Comparison of ENCODE assay signal across 8 mouse cellular contexts in the genomic region with DNA sequence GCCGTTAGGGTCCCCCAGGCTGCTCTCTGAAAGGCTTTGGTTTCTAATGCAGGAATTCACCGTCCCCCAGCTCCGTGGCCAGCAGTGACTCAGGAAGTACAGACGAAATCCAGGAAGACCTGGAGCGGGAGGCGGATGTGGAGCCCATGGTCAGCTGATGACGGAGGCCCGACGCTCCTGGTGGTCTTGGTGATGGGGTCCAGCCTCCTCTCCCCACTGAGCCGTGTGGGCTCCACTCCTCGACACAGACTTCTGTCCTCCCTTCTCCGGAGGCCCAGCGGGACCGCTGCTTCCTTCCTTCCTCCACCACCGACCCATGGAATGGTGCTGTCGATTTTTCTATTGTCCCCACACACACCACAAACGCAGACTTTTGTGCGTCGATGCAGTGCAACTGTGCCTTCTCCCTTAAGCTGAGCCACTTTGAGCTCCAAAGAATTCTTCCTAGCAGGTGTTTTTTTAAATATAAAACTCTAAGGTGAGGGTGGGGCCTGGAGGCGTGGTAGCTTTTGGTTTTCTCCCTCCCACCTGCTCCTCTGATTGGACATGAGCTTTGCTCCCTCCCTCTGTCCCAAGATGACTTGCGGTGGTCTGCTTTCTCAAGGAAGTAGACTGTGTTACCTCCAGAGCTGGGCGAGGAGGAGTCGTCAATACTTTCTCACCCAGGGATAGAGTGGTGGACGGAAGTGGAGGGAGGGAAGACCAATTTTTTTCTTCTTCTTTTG. TPM values are rescaled to one million over a fixed set of nuclear protein-coding genes. Genes with fewer than 3 reads are reported as not detected.
DNase-seq lines count a peak whose midpoint lies in the region; ATAC-seq and TF ChIP-seq lines count a peak whose summit lies in the region.

No protein-coding gene starts in this region.

- WGBS in limb, embryonic 10.5 days = 6% methylated on average over 24 of the region's 24 CpGs
- 6% methylated on average over 24 of the region's 24 CpGs for WGBS in midbrain, embryonic 10.5 days
- 17% methylated on average over 22 of the region's 24 CpGs for WGBS in stomach, postnatal 0 days

- in situ Hi-C loops in ES-E14 (cut with MboI; ENCODE audit: low sequenced_read_pairs in 2 of 2, unreplicated experiment in 2 of 2) = no loop called here

- H3K4me2 ChIP-seq in stomach, postnatal 0 days (replicated peaks; ENCODE audit: low read depth) = peak overlapping the region; percentile 55

- no peak for TF ChIP-seq EP300 in stomach, postnatal 0 days (optimal IDR thresholded peaks at IDR 0.05)

- no peak for DNase-seq in ES-E14 (ENCODE audit: low read depth, low spot score)
- DNase-seq in embryo, embryonic 11 days = peak; percentile 76
- DNase-seq in heart, postnatal 10 days = peak; percentile 50 to 61
- DNase-seq in limb, embryonic 10.5 days (ENCODE audit: low spot score) = no peak
- peak; percentile 48 for DNase-seq in midbrain, embryonic 10.5 days (ENCODE audit: low spot score)
- peak; percentile 83 for DNase-seq in stomach, postnatal 0 days (ENCODE audit: low spot score)
- no peak for DNase-seq in gastrocnemius, postnatal 25 days

- no peaks in the 10 kb centered on the region for H3K27me3 ChIP-seq in limb, embryonic 10.5 days (ENCODE audit: low read depth, poor library complexity, severe bottlenecking)
- H3K27me3 ChIP-seq in midbrain, embryonic 10.5 days (ENCODE audit: low read depth, poor library complexity, severe bottlenecking) = no peaks in the 10 kb centered on the region
- no peaks in the 10 kb centered on the region for H3K27me3 ChIP-seq in stomach, postnatal 0 days (ENCODE audit: control insufficient read depth, insufficient read depth, low read length)

- peaks cover 0 to 21% of the 10 kb centered on the region in 2 experiments; a peak in 2 of 4 replicates for H3K4me1 ChIP-seq in ES-E14 (ENCODE audit: control insufficient read depth in 2 of 2, insufficient read depth in 2 of 2, low read length in 2 of 2, poor library complexity in 1 of 2)
- H3K4me1 ChIP-seq in limb, embryonic 10.5 days = peaks cover 13% of the 10 kb centered on the region
- H3K4me1 ChIP-seq in midbrain, embryonic 10.5 days = peaks cover 28% of the 10 kb centered on the region
- H3K4me1 ChIP-seq in stomach, postnatal 0 days (replicated peaks; ENCODE audit: control insufficient read depth, insufficient read depth) = no peaks in the 10 kb centered on the region

- H3K27ac ChIP-seq in ES-E14 (ENCODE audit: insufficient read depth, low read depth, low read length, poor library complexity, severe bottlenecking) = peak overlapping the region; percentile 60; the same call in 1 of the 2 replicates
- peak overlapping the region; percentile 76 for H3K27ac ChIP-seq in limb, embryonic 10.5 days
- H3K27ac ChIP-seq in midbrain, embryonic 10.5 days (replicated peaks) = peak overlapping the region; percentile 88
- peak overlapping the region; percentile 84 for H3K27ac ChIP-seq in stomach, postnatal 0 days (replicated peaks)

- intact Hi-C loops in heart, postnatal 10 days (cut with DNase I) = no loop called here

- peak overlapping the region; percentile 81 to 86 for H3K4me3 ChIP-seq in ES-E14 (ENCODE audit: insufficient read depth in 1 of 2, low read depth in 1 of 2, low read length in 2 of 2, poor library complexity in 1 of 2, severe bottlenecking in 1 of 2)
- peak overlapping the region; percentile 52 for H3K4me3 ChIP-seq in limb, embryonic 10.5 days
- peak overlapping the region; percentile 67 for H3K4me3 ChIP-seq in midbrain, embryonic 10.5 days
- peak overlapping the region; percentile 43 for H3K4me3 ChIP-seq in stomach, postnatal 0 days (ENCODE audit: low read depth, low read length)

- H3K9me3 ChIP-seq in ES-E14 (ENCODE audit: control insufficient read depth, insufficient read depth, low read depth, low read length) = no peaks in the 10 kb centered on the region
- H3K9me3 ChIP-seq in limb, embryonic 10.5 days (replicated peaks) = peaks cover 5% of the 10 kb centered on the region; the same call in 1 of the 2 replicates
- H3K9me3 ChIP-seq in midbrain, embryonic 10.5 days (replicated peaks) = peaks cover 17% of the 10 kb centered on the region
- no peaks in the 10 kb centered on the region for H3K9me3 ChIP-seq in stomach, postnatal 0 days (ENCODE audit: control insufficient read depth, low read length)

- no peak for TF ChIP-seq CTCF in stomach, postnatal 0 days (IDR thresholded peaks at IDR 0.05; ENCODE audit: low read depth)

- peak overlapping the region; percentile 81 for H3K9ac ChIP-seq in ES-E14 (ENCODE audit: insufficient read depth, low read depth, low read length, poor library complexity, severe bottlenecking)
- peak overlapping the region; percentile 52 for H3K9ac ChIP-seq in stomach, postnatal 0 days (ENCODE audit: low read length)

- ATAC-seq in stomach, postnatal 0 days (ENCODE audit: low FRiP score, low TSS enrichment) = peak; percentile 89
- ATAC-seq in frontal cortex, adult (ENCODE audit: low TSS enrichment) = no peak

- peaks cover 3% of the 10 kb centered on the region for H3K36me3 ChIP-seq in ES-E14 (ENCODE audit: control insufficient read depth, insufficient read depth, low read length, poor library complexity, severe bottlenecking)
- peaks cover 68% of the 10 kb centered on the region for H3K36me3 ChIP-seq in limb, embryonic 10.5 days
- peaks cover 38% of the 10 kb centered on the region for H3K36me3 ChIP-seq in midbrain, embryonic 10.5 days
- H3K36me3 ChIP-seq in stomach, postnatal 0 days (ENCODE audit: control insufficient read depth, insufficient read depth, low read length) = peaks cover 12% of the 10 kb centered on the region

TF ChIP-seq in ES-E14, 5 proteins besides CTCF, POLR2A, EP300 and RAD21:
- TF ChIP-seq CHD2 (IDR thresholded peaks at IDR 0.05; ENCODE audit: low read depth, low read length) (no peak), ZC3H11A (IDR thresholded peaks at IDR 0.05; ENCODE audit: borderline replicate concordance, low read depth, low read length) (no peak), MAFK (IDR thresholded peaks at IDR 0.05; ENCODE audit: insufficient read depth, low read depth, low read length) (no peak), ZNF384 (IDR thresholded peaks at IDR 0.05; ENCODE audit: low read depth, low read length) (0 out of 2 replicates have a peak, but pooled peaks have one; percentile 6)
TF ChIP-seq in ES-E14: peak in this region for 1.

RNA-seq across cellular contexts. Expression of a gene that starts 6.2 kb away (rescaled TPM):
- total RNA-seq in ES-E14 (2012; rRNA removed) = 63.5 and 84.0 TPM in 2 replicates
- 10 to 100 TPM; 15.6 to 15.7 TPM for total RNA-seq in heart, postnatal 10 days (2021)
- 25.5 and 26.0 TPM in 2 replicates for polyA plus RNA-seq in limb, embryonic 10.5 days (2016; fragmentation: Nextera tagmentation; extraction: Ambion mirVana)
- 21.3 and 24.2 TPM in 2 replicates for polyA plus RNA-seq in midbrain, embryonic 10.5 days (2016; fragmentation: Nextera tagmentation; extraction: Ambion mirVana)
- 12.9 and 14.7 TPM in 2 replicates for polyA plus RNA-seq in stomach, postnatal 0 days (2015; fragmentation: Nextera tagmentation; extraction: Ambion mirVana)
- 10 to 100 TPM; 62.2 to 72.0 TPM for total RNA-seq in gastrocnemius, postnatal 25 days (2021)

RNA-seq across cellular contexts. Expression of a gene that starts 13.5 kb away (rescaled TPM):
- 0.09 and 0.16 TPM in 2 replicates for total RNA-seq in ES-E14 (2012; rRNA removed)
- not detected for total RNA-seq in heart, postnatal 10 days (2021)
- not detected in 2 replicates for polyA plus RNA-seq in limb, embryonic 10.5 days (2016; fragmentation: Nextera tagmentation; extraction: Ambion mirVana)
- polyA plus RNA-seq in midbrain, embryonic 10.5 days (2016; fragmentation: Nextera tagmentation; extraction: Ambion mirVana) = not detected in 2 replicates
- not detected in 2 replicates for polyA plus RNA-seq in stomach, postnatal 0 days (2015; fragmentation: Nextera tagmentation; extraction: Ambion mirVana)
- under 1 TPM in 1 of 2 experiments, not detected in 1; 0.08 TPM for total RNA-seq in gastrocnemius, postnatal 25 days (2021)

RNA-seq across cellular contexts. Expression of a gene that starts 36.9 kb away (rescaled TPM):
- 0.09 TPM in 1 of 2 replicates, not detected in the other for total RNA-seq in ES-E14 (2012; rRNA removed)
- total RNA-seq in heart, postnatal 10 days (2021) = not detected
- not detected in 2 replicates for polyA plus RNA-seq in limb, embryonic 10.5 days (2016; fragmentation: Nextera tagmentation; extraction: Ambion mirVana)
- polyA plus RNA-seq in midbrain, embryonic 10.5 days (2016; fragmentation: Nextera tagmentation; extraction: Ambion mirVana) = 0.09 TPM in 1 of 2 replicates, not detected in the other
- polyA plus RNA-seq in stomach, postnatal 0 days (2015; fragmentation: Nextera tagmentation; extraction: Ambion mirVana) = not detected in 2 replicates
- total RNA-seq in gastrocnemius, postnatal 25 days (2021) = not detected

Comparison
In these comparisons a context has a peak if more than half of its experiments do, and no peak if none do; other contexts are left out.
1. DNase-seq: peak in embryo, embryonic 11 days (single experiment), heart, postnatal 10 days (2 of 2), midbrain, embryonic 10.5 days (single experiment) and stomach, postnatal 0 days (single experiment); none in ES-E14 (single experiment), limb, embryonic 10.5 days (single experiment) and gastrocnemius, postnatal 25 days (single experiment).
2. Peak in every context shown above with its lines, with median percentiles within 50 percentile points of each other: H3K27ac ChIP-seq and H3K4me3 ChIP-seq.